Mouse (Mus musculus): ENCODE data around the gene Nox3.

Gene Nox3

DNA sequence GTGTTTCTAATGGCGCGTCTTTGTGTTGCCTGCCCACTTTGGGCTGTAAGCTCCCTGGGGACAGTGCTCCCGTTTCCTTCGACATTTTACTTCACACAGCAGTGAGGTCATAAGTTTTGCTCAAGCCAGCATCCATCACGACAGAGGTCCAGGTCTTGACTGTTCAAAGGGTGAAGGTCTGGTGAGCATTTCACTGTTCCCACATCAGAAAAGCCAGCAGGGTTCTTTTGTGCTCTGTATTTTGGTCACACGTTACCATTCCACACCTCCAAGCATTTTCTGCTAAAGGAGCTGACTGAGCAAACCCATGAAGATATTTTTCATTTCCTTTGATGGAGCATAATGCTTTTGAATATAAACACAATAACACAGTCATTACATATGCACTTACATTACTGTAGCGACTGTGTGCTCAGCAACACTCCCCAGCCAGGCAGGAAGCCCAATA lies 85.7 kb downstream of the Nox3 start:
- no peak for DNase-seq (ENCODE audit: low spot score in 2 of 2)

DNA sequence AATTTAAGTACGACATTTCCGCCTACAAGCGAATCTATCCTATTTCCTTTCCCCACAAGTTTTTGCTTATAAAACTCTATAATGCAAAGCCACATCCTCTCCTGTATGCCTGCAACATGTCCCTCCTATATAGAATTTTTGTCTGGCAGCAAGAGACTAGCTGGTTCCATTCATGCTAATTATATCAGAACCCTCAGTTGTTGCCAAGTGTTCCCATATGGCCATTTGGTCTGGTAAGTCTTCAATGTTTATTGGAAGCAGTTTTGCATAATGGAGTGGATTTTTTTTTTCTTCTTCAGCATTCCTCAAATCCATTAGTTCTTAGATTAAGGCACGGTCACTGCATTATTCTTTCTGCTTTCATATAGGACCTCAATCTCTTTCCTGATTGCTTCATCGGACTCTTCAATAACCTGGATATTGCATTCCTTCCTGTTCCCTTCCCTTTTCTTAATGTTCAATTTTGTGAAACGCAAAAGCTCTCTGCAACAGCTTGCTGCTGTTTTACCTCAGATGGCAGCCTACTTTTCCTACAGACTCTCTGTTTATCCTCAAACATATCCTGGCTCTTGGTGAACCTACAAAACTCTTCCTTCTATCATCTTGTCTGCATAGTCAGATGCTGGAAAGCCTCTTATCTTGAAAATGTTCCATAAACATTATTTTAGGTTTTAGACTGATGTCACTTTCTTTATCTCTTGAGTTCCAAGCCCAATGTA lies 92.9 kb downstream of the Nox3 start:
- no peak for DNase-seq (ENCODE audit: low spot score in 2 of 2)

DNA sequence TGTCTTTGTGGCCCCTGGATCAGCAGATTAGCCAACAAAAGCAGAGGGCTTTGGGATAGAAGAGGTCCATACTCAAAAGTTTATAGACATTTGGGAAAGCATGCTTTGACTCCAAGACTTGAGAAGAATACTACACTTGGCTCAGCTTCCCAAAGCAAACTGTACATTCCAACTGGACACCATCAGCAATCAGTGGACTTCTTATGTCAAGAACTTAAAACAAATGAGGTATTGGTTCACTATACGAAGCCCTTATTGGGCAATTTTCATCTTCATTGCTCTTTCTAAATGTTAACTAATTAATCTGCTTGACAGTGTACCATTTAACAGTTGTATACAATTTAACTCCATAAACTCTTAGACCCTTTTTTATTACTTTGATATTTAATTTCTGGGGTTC lies 97.7 kb downstream of the Nox3 start:
- DNase-seq (ENCODE audit: low spot score in 2 of 2) = no peak

DNA sequence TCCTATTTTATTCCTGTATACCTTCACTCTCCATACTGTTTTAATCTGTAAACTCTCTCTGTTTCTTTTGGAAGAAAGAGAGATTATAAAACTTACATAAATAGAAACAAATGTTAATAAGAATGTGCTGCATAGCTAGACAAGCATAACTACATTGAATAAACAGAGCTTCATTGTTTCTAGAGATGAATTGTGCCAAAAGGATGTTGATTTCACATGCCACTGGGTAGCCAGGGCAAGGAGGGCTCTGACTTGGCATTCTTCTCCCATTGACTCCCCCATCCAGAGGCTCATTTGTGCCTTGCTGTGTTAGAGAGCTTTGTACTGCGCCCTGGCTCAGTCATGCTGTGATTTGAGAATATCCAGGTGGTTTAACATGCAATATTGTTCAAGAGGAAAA lies 98.2 kb downstream of the Nox3 start:
- no peak for DNase-seq (ENCODE audit: low spot score in 2 of 2)

DNA sequence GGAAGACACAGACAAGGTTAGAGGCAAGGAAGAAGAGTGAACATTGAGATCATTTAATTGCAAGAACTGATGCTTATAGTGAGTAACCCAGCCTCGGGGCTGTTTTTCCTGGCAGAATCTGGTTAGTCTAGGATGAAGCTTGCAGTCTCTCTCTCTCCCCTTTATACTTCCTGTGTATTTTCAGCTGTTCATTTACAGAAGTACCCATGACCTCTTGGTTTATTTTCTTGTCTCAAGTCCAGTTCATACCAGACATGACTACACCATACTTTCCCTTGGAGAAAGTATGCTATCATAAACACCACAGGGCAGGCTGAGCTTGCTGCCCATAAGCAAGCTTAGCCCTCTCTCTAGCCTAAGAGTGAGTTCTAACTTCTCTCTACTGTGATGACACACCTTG lies 98.9 kb downstream of the Nox3 start:
- no peak for DNase-seq (ENCODE audit: low spot score in 2 of 2)
